Mouse (Mus musculus) myocyte (in vitro differentiated cells): ENCODE measurements around the gene Cdc6. TPM values are rescaled to one million over a fixed set of nuclear protein-coding genes. Genes with fewer than 3 reads are reported as not detected.
A peak's percentile ranks its signal among the peaks of the same experiment; 100 is the strongest.

Source experiments
- H3K27me3 ChIP-seq: one replicate; pipeline ENCODE4 v1.6.1; 2011; ENCODE audit not compliant: control insufficient read depth, insufficient read depth, insufficient read length
- H3K36me3 ChIP-seq: one replicate; pipeline ENCODE4 v1.6.1; 2011; ENCODE audit not compliant: control insufficient read depth, insufficient read depth
- H3K4me2 ChIP-seq: one replicate; pipeline ENCODE4 v1.6.1; 2011; ENCODE audit warnings: low read depth, control low read depth
- H3K4me3 ChIP-seq: one replicate; pipeline ENCODE4 v1.5.1; 2011; ENCODE audit warnings: mild to moderate bottlenecking, control low read depth, moderate library complexity
- H3K79me2 ChIP-seq: one replicate; pipeline ENCODE4 v1.6.1; 2011; ENCODE audit not compliant: control insufficient read depth, insufficient read depth
- H3ac ChIP-seq: one replicate; pipeline ENCODE4 v1.6.1; 2011; ENCODE audit not compliant: control insufficient read depth, insufficient read length
- CEBPB ChIP-seq: IDR thresholded peaks from 2 replicates; pipeline ENCODE4 v1.6.1; 2011; ENCODE audit warnings: mild to moderate bottlenecking, moderate library complexity; ENCODE audit not compliant: poor library complexity, insufficient read depth, severe bottlenecking
- E2F4 ChIP-seq: IDR thresholded peaks from one replicate; pipeline ENCODE4 v1.6.1; 2011; ENCODE audit warnings: mild to moderate bottlenecking, control low read depth, moderate library complexity; ENCODE audit not compliant: insufficient read depth
- MAX ChIP-seq: IDR thresholded peaks from one replicate; pipeline ENCODE4 v1.6.1; 2011; ENCODE audit warnings: low read depth, mild to moderate bottlenecking, control low read depth
- MYOD1 ChIP-seq, 3 experiments: IDR thresholded peaks; one replicate each; pipeline ENCODE4 v1.6.1; 2011; ENCODE audit warnings: control low read depth in 2 of 3, low read depth in 2 of 3, mild to moderate bottlenecking in 2 of 3, moderate library complexity in 1 of 3; ENCODE audit not compliant: insufficient read length in 2 of 3, control insufficient read depth in 1 of 3
- MYOG ChIP-seq, 3 experiments: IDR thresholded peaks; one replicate each; pipeline ENCODE4 v1.6.1; 2011; ENCODE audit warnings: control low read depth in 2 of 3, low read depth in 2 of 3, mild to moderate bottlenecking in 2 of 3; ENCODE audit not compliant: insufficient read length in 2 of 3, control insufficient read depth in 1 of 3, insufficient read depth in 1 of 3
- POLR2A ChIP-seq: IDR thresholded peaks from one replicate; pipeline ENCODE4 v1.6.1; 2011; ENCODE audit warnings: low read depth, mild to moderate bottlenecking, control low read depth, moderate library complexity; ENCODE audit not compliant: insufficient read length
- POLR2AphosphoS2 ChIP-seq: IDR thresholded peaks from one replicate; pipeline ENCODE4 v1.6.1; 2011; ENCODE audit warnings: low read depth, control low read depth; ENCODE audit not compliant: insufficient read length
- REST ChIP-seq: IDR thresholded peaks from one replicate; pipeline ENCODE4 v1.6.1; 2011; ENCODE audit warnings: mild to moderate bottlenecking, control low read depth, moderate library complexity; ENCODE audit not compliant: insufficient read depth, insufficient read length
- SRF ChIP-seq: IDR thresholded peaks from one replicate; pipeline ENCODE4 v1.6.1; 2011; ENCODE audit warnings: low read depth; ENCODE audit not compliant: control insufficient read depth, insufficient read length
- TCF12 ChIP-seq: IDR thresholded peaks from one replicate; pipeline ENCODE4 v1.6.1; 2011; ENCODE audit warnings: mild to moderate bottlenecking, control low read depth; ENCODE audit not compliant: poor library complexity, insufficient read depth, severe bottlenecking
- TCF3 ChIP-seq: IDR thresholded peaks from one replicate; pipeline ENCODE4 v1.6.1; 2011; ENCODE audit warnings: low read depth, control low read depth; ENCODE audit not compliant: insufficient read length
- USF1 ChIP-seq: IDR thresholded peaks from one replicate; pipeline ENCODE4 v1.6.1; 2011; ENCODE audit warnings: low read depth, mild to moderate bottlenecking, control low read depth, moderate library complexity
- polyA plus RNA-seq: library from polyadenylated mRNA; unstranded; fragments of >200 nt; fragmentation: generic; extraction: Trizol; gene quantifications from one replicate; pipeline ENCODE4 v1.2.1, GENCODE M21; 2012; ENCODE audit warnings: missing spikeins

Gene Cdc6
- polyA plus RNA-seq, 1 experiment, result 2.6 TPM

GRCm38 (mm10) chr11:98942923-98943641 lies 35.5 kb downstream of the Cdc6 start:
- H3K4me3 ChIP-seq, result peak overlapping the region; percentile 73
- no peaks in the 10 kb centered on the region for H3K36me3 ChIP-seq
- no peaks in the 10 kb centered on the region for H3K27me3 ChIP-seq
- H3K79me2 ChIP-seq, result peaks cover 83% of the 10 kb centered on the region
- H3K4me2 ChIP-seq, result peak overlapping the region; percentile 96
- H3ac ChIP-seq, result no peak overlapping the region
- TF ChIP-seq MAX (no peak), POLR2A (no peak), REST (no peak), MYOD1 (IDR thresholded peaks at IDR 0.05; ENCODE audit: control insufficient read depth in 1 of 3, insufficient read length in 2 of 3, low read depth in 2 of 3) (peak in 1 of 3 experiments; percentile 19), MYOG (IDR thresholded peaks at IDR 0.05; ENCODE audit: control insufficient read depth in 1 of 3, insufficient read depth in 1 of 3, insufficient read length in 2 of 3, low read depth in 2 of 3) (no peak), SRF (no peak)

GRCm38 (mm10) chr11:98943741-98944461 lies 36.3 kb downstream of the Cdc6 start:
- Histone ChIP-seq H3K27me3 (no peaks in the 10 kb centered on the region), H3K79me2 (peaks cover 85% of the 10 kb centered on the region), H3ac (no peak overlapping the region), H3K4me2 (peak overlapping the region; percentile 96), H3K36me3 (no peaks in the 10 kb centered on the region), H3K4me3 (peak overlapping the region; percentile 73)
- TF ChIP-seq E2F4, result no peak
- TF ChIP-seq POLR2A, result peak; percentile 15

- Histone ChIP-seq H3K4me2 (peak overlapping the region; percentile 96), H3ac (no peak overlapping the region), H3K4me3 (peak overlapping the region; percentile 73), H3K36me3 (no peaks in the 10 kb centered on the region), H3K27me3 (no peaks in the 10 kb centered on the region), H3K79me2 (peaks cover 85% of the 10 kb centered on the region)
- TF ChIP-seq USF1 (no peak), SRF (no peak), MYOG (IDR thresholded peaks at IDR 0.05; ENCODE audit: control insufficient read depth in 1 of 3, insufficient read depth in 1 of 3, insufficient read length in 2 of 3, low read depth in 2 of 3) (no peak), TCF3 (no peak), TCF12 (no peak), POLR2A (no peak), MYOD1 (IDR thresholded peaks at IDR 0.05; ENCODE audit: control insufficient read depth in 1 of 3, insufficient read length in 2 of 3, low read depth in 2 of 3) (no peak), REST (no peak), MAX (no peak), CEBPB (no peak), POLR2AphosphoS2 (no peak), E2F4 (no peak)
Observed at GRCm38 (mm10) chr11:98944897-98945604, 37.5 kb downstream of the Cdc6 start.

- no peak for TF ChIP-seq SRF
- TF ChIP-seq CEBPB, result no peak
- no peak for TF ChIP-seq MYOG (IDR thresholded peaks at IDR 0.05; ENCODE audit: control insufficient read depth in 1 of 3, insufficient read depth in 1 of 3, insufficient read length in 2 of 3, low read depth in 2 of 3)
- TF ChIP-seq USF1, result no peak
- no peak for TF ChIP-seq MYOD1 (IDR thresholded peaks at IDR 0.05; ENCODE audit: control insufficient read depth in 1 of 3, insufficient read length in 2 of 3, low read depth in 2 of 3)
- Histone ChIP-seq H3K79me2 (peaks cover 83% of the 10 kb centered on the region), H3K4me2 (peak overlapping the region; percentile 96)
Observed at GRCm38 (mm10) chr11:98945605-98945977, 38.0 kb downstream of the Cdc6 start.

GRCm38 (mm10) chr11:98947969-98948569 lies 40.5 kb downstream of the Cdc6 start:
- Histone ChIP-seq H3K36me3 (no peaks in the 10 kb centered on the region), H3K4me2 (peak overlapping the region; percentile 41), H3K79me2 (peaks cover 86% of the 10 kb centered on the region), H3K27me3 (no peaks in the 10 kb centered on the region), H3K4me3 (no peak overlapping the region), H3ac (no peak overlapping the region)
- TF ChIP-seq MYOD1 (IDR thresholded peaks at IDR 0.05; ENCODE audit: control insufficient read depth in 1 of 3, insufficient read length in 2 of 3, low read depth in 2 of 3) (peak in 1 of 3 experiments; percentile 17), TCF3 (no peak)

More at GRCm38 (mm10) chr11:98945605-98945977, 38.0 kb downstream of the Cdc6 start:
- no peak overlapping the region for H3ac ChIP-seq
- H3K36me3 ChIP-seq, result no peaks in the 10 kb centered on the region
- H3K27me3 ChIP-seq, result no peaks in the 10 kb centered on the region
- H3K4me3 ChIP-seq, result peak overlapping the region; percentile 73
